9 mouse cellular contexts compared by ENCODE assay signal in the genomic region with DNA sequence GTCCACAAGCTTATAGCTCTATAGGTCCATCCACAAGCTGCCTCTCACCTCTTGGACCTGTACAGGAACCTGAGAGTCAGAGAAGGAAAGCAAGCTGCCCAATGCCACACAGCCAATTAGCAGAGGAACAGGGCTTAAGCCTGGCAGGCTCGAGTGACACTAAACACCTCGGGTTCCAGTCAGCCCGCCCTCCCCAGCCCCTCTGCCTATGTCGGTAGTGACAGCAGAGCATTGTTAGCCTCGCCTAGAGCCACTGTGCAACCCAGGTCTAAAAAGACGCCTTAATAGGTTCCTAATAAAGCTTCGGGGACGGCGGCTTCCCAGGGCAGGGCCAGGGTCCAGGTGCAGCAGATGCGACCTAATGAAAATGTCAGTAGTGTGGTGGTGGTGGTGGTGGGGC.
DNase-seq lines count a peak whose midpoint lies in the region; ATAC-seq and TF ChIP-seq lines count a peak whose summit lies in the region.
"Had no signal": no experiment of that assay in that cellular context is flagged by ENCODE, and none has a peak within 500 bp of the region (broad histone marks: within the 10 kb centered on the region; RNA-seq: fewer than 3 reads in every experiment).

No protein-coding gene starts in this region.

- intact Hi-C loops in gastrocnemius, postnatal 36 days (cut with DNase I): no loop called here

- WGBS in forebrain, embryonic 15.5 days: 12% methylated on average over 10 of the region's 10 CpGs
- WGBS in limb, embryonic 11.5 days: 24% methylated on average over 10 of the region's 10 CpGs
- WGBS in neural tube, embryonic 14.5 days: 16% methylated on average over 10 of the region's 10 CpGs

- peaks cover 64% of the 10 kb centered on the region for H3K4me1 ChIP-seq in forebrain, embryonic 15.5 days
- H3K4me1 ChIP-seq in limb, embryonic 11.5 days (ENCODE audit: control insufficient read depth, insufficient read depth, low read length): peaks cover 51% of the 10 kb centered on the region
- peaks cover 50% of the 10 kb centered on the region for H3K4me1 ChIP-seq in neural tube, embryonic 14.5 days (ENCODE audit: control insufficient read depth, insufficient read depth, low read length)

- H3K27ac ChIP-seq in layer of hippocampus, adult 2 months: peak overlapping the region; percentile 100
- peak overlapping the region; percentile 98 for H3K27ac ChIP-seq in forebrain, embryonic 15.5 days (replicated peaks)
- H3K27ac ChIP-seq in limb, embryonic 11.5 days (replicated peaks; ENCODE audit: low read depth, low read length): no peak overlapping the region
- peak overlapping the region; percentile 100 for H3K27ac ChIP-seq in neural tube, embryonic 14.5 days (ENCODE audit: low read depth, low read length)
- H3K27ac ChIP-seq: liver, embryonic 15.5 days had no signal

- no peak overlapping the region; the same call in 1 of the 2 replicates for H3K9ac ChIP-seq in forebrain, embryonic 15.5 days (replicated peaks)
- H3K9ac ChIP-seq in limb, embryonic 11.5 days (ENCODE audit: low read length): peak overlapping the region; percentile 12; the same call in 1 of the 2 replicates
- H3K9ac ChIP-seq in neural tube, embryonic 14.5 days (replicated peaks; ENCODE audit: low read depth, low read length): no peak overlapping the region
- H3K9ac ChIP-seq: liver, embryonic 15.5 days had no signal

- TF ChIP-seq CTCF in layer of hippocampus, adult 2 months (conservative IDR thresholded peaks at IDR 0.05): no peak

- H3K4me2 ChIP-seq in forebrain, embryonic 15.5 days (replicated peaks): no peak overlapping the region
- no peak overlapping the region for H3K4me2 ChIP-seq in limb, embryonic 11.5 days (ENCODE audit: low read depth, severe bottlenecking)
- H3K4me2 ChIP-seq in neural tube, embryonic 14.5 days (ENCODE audit: low read depth, low read length): no peak overlapping the region
- H3K4me2 ChIP-seq: liver, embryonic 15.5 days had no signal

- ATAC-seq in forebrain, embryonic 15.5 days (replicated peaks): no peak
- ATAC-seq in limb, embryonic 11.5 days (ENCODE audit: insufficient number of reproducible peaks, low FRiP score, low TSS enrichment, low read depth): no peak
- ATAC-seq in neural tube, embryonic 14.5 days (ENCODE audit: low read depth): no peak
- no peak for ATAC-seq in megakaryocyte progenitor cell, adult 5-6 weeks (replicated peaks; ENCODE audit: poor library complexity)

- no peak overlapping the region for H3K4me3 ChIP-seq in layer of hippocampus, adult 2 months
- H3K4me3 ChIP-seq in forebrain, embryonic 15.5 days: no peak overlapping the region
- no peak overlapping the region for H3K4me3 ChIP-seq in limb, embryonic 11.5 days (ENCODE audit: low read depth, low read length)
- H3K4me3 ChIP-seq in neural tube, embryonic 14.5 days (ENCODE audit: low read depth, low read length): no peak overlapping the region
- H3K4me3 ChIP-seq: liver, embryonic 15.5 days had no signal

- H3K27me3 ChIP-seq in forebrain, embryonic 15.5 days: no peaks in the 10 kb centered on the region
- H3K27me3 ChIP-seq in limb, embryonic 11.5 days (ENCODE audit: control insufficient read depth, insufficient read depth, low read length): no peaks in the 10 kb centered on the region
- no peaks in the 10 kb centered on the region for H3K27me3 ChIP-seq in neural tube, embryonic 14.5 days (ENCODE audit: control insufficient read depth, insufficient read depth, low read length)

- H3K36me3 ChIP-seq in forebrain, embryonic 15.5 days: no peaks in the 10 kb centered on the region
- H3K36me3 ChIP-seq in limb, embryonic 11.5 days (ENCODE audit: control insufficient read depth, insufficient read depth, low read length): no peaks in the 10 kb centered on the region
- H3K36me3 ChIP-seq in neural tube, embryonic 14.5 days (ENCODE audit: control insufficient read depth, insufficient read depth, low read length): no peaks in the 10 kb centered on the region
- H3K36me3 ChIP-seq: liver, embryonic 15.5 days had no signal

- DNase-seq in layer of hippocampus, adult 2 months (ENCODE audit: low spot score in 2 of 2): no peak
- DNase-seq in layer of hippocampus, postnatal 36 days: no peak
- peak; percentile 41 for DNase-seq in limb, embryonic 11.5 days (ENCODE audit: low spot score)
- no peak for DNase-seq in gastrocnemius, postnatal 36 days
- DNase-seq: heart, postnatal 36 days had no signal

- H3K9me3 ChIP-seq in forebrain, embryonic 15.5 days: no peaks in the 10 kb centered on the region
- H3K9me3 ChIP-seq in limb, embryonic 11.5 days (ENCODE audit: control insufficient read depth, low read length): no peaks in the 10 kb centered on the region
- H3K9me3 ChIP-seq in neural tube, embryonic 14.5 days (ENCODE audit: control insufficient read depth, low read length): no peaks in the 10 kb centered on the region
- H3K9me3 ChIP-seq: liver, embryonic 15.5 days had no signal
